Mouse (Mus musculus): ENCODE measurements around the gene Dclk3. TPM values are rescaled to one million over a fixed set of nuclear protein-coding genes. Genes with fewer than 3 reads are reported as not detected.
A peak's percentile ranks its signal among the peaks of the same experiment; 100 is the strongest.

Dclk3 gene
- polyA plus RNA-seq (2012; rRNA removed), result 0.09 and 0.25 TPM in 2 replicates

DNA sequence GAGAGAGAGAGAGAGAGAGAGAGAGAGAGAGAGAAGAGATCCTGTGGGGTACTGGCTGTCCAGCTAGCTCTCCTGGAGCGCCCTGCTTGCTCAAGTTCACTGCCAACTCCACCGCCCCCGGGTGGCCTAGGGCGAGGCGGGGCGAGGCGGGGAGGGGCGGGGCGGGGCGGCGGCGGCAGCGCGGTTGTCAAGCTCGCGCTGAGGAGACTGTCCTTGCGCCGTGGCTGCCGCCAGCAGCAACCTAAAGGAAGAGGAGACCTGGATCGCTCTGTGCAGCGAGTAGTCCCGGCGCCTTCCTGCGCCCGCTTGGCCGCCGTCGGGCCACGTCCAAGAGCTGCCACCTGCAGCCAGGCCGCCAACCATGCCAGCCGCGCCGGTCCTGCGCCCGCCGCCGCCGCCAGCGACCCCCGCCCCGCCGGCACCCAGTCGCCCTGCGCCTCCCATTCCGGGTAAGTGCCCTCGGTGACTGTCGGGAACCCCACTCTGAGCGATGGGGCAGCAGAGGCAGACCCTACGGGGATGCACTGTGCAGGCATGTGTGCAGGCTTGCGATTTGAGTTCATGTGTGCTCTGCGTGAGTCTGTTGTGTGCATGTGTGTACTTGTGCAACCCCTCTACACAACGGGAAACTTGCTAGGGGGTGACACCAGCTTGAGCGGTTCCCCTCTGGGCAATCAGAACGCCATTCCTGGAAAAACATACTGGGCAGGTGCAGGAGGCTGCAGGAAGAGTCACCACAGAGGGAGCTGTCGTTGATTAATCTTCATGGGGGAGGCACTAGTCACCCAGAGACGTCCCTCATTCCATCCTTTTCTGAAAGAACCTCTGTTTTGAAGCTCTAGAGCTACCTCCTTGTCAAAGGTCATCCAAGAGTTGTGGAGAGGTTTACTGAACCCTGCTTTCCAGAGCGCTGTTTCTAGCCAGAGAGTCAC lies at the start of gene Dclk3:
Dclk3 (plus strand) TSS at position 178 of the 932 bp plus-strand sequence.
- TF ChIP-seq POLR2A (IDR thresholded peaks at IDR 0.05; ENCODE audit: control insufficient read depth, low read depth, low read length) (no peak), CTCF (IDR thresholded peaks at IDR 0.05; ENCODE audit: control insufficient read depth, insufficient read depth, insufficient replicate concordance, low read depth, low read length) (no peak)
- H3K27me3 ChIP-seq (ENCODE audit: control insufficient read depth, insufficient read depth, low read length), result no peaks in the 10 kb centered on the region

DNA sequence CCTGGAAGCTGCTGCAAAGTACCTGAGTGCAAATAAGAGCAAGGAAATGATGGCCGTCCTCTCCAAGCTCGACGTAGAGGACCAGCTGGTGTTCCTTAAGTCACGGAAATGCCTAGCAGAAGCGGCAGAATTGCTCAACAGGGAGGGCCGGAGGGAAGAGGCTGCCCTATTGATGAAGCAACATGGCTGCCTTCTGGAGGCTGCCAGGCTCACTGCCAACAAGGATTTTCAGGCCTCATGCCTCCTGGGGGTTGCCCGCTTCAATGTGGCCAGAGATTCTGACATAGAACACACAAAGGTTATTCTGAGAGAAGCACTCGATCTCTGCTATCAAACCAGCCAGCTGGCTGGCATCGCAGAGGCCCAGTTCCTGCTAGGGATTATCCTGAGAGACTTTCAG lies 48.9 kb upstream of the Dclk3 start:
- Histone ChIP-seq H3K27ac (ENCODE audit: control insufficient read depth, insufficient read depth, low read depth, low read length) (no peak overlapping the region), H3K4me3 (ENCODE audit: control insufficient read depth, low read depth, low read length) (no peak overlapping the region), H3K27me3 (ENCODE audit: control insufficient read depth, insufficient read depth, low read length) (no peaks in the 10 kb centered on the region), H3K4me1 (ENCODE audit: control insufficient read depth, insufficient read depth, low read length) (no peaks in the 10 kb centered on the region), H3K36me3 (ENCODE audit: control insufficient read depth, insufficient read depth, low read length) (no peaks in the 10 kb centered on the region)
- no peak for TF ChIP-seq POLR2A (IDR thresholded peaks at IDR 0.05; ENCODE audit: control insufficient read depth, low read depth, low read length)
- TF ChIP-seq CTCF (IDR thresholded peaks at IDR 0.05; ENCODE audit: control insufficient read depth, insufficient read depth, insufficient replicate concordance, low read depth, low read length), result no peak

More for the DNA sequence above, at the start of gene Dclk3:
- Histone ChIP-seq H3K4me3 (ENCODE audit: control insufficient read depth, low read depth, low read length) (peak within 1 kb of the TSS; percentile 83), H3K27ac (ENCODE audit: control insufficient read depth, insufficient read depth, low read depth, low read length) (no peak within 1 kb of the TSS), H3K4me1 (ENCODE audit: control insufficient read depth, insufficient read depth, low read length) (peaks cover 5% of the 10 kb centered on the region), H3K36me3 (ENCODE audit: control insufficient read depth, insufficient read depth, low read length) (no peaks in the 10 kb centered on the region)

DNA sequence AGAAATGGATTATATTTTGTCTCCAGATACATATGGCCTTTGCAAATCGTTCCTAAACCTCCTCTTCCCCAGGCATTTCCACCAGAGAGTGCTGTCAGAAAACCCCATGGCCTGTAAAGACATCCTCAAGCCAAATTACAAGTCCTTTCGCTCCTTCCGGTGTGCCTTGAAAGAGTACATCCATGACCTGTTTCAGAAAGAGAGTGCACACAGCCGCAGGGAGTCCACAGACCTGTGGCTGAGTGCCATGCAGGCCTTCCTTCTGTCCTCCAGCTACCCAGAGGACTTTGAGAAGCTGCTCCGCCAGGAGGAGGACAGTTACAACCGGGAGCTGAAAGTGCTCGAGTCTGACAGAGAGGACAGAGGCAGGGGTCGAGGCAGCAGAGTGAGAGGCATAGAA lies 47.8 kb upstream of the Dclk3 start:
- no peak for TF ChIP-seq POLR2A (IDR thresholded peaks at IDR 0.05; ENCODE audit: control insufficient read depth, low read depth, low read length)
- TF ChIP-seq CTCF (IDR thresholded peaks at IDR 0.05; ENCODE audit: control insufficient read depth, insufficient read depth, insufficient replicate concordance, low read depth, low read length), result no peak
- Histone ChIP-seq H3K4me3 (ENCODE audit: control insufficient read depth, low read depth, low read length) (no peak overlapping the region), H3K36me3 (ENCODE audit: control insufficient read depth, insufficient read depth, low read length) (no peaks in the 10 kb centered on the region)

DNA sequence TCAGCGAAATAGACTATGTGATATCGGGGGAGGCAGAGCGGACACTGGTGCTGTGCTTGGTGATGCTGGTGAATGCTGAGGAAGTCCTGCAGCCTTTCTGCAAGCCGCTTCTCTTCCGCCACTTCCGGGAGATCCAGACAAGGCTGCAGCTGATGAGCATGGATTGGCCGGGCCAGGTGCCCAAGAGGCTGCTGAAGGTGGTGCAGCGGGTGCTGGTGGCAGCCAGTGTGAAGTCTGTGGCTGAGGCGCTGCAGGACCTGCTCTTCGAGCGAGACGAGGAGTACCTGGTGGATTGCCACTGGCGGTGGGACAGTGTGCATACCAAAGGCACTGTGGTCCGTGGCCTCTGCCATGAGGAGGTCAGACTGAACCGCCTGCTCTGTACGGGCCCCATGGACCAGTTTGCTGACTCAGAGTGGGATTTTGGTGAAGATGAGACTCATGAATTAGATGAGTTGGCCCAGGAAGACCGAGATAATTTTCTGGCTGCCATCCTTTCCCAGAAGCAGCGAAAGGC lies 46.9 kb upstream of the Dclk3 start:
- no peak overlapping the region for H3K4me3 ChIP-seq (ENCODE audit: control insufficient read depth, low read depth, low read length)
- H3K27me3 ChIP-seq (ENCODE audit: control insufficient read depth, insufficient read depth, low read length), result no peaks in the 10 kb centered on the region
- no peak for TF ChIP-seq CTCF (IDR thresholded peaks at IDR 0.05; ENCODE audit: control insufficient read depth, insufficient read depth, insufficient replicate concordance, low read depth, low read length)
- no peak for TF ChIP-seq POLR2A (IDR thresholded peaks at IDR 0.05; ENCODE audit: control insufficient read depth, low read depth, low read length)

More for the DNA sequence above, 47.8 kb upstream of the Dclk3 start:
- H3K27me3 ChIP-seq (ENCODE audit: control insufficient read depth, insufficient read depth, low read length), result no peaks in the 10 kb centered on the region
- no peak overlapping the region for H3K27ac ChIP-seq (ENCODE audit: control insufficient read depth, insufficient read depth, low read depth, low read length)
- H3K4me1 ChIP-seq (ENCODE audit: control insufficient read depth, insufficient read depth, low read length), result no peaks in the 10 kb centered on the region

DNA sequence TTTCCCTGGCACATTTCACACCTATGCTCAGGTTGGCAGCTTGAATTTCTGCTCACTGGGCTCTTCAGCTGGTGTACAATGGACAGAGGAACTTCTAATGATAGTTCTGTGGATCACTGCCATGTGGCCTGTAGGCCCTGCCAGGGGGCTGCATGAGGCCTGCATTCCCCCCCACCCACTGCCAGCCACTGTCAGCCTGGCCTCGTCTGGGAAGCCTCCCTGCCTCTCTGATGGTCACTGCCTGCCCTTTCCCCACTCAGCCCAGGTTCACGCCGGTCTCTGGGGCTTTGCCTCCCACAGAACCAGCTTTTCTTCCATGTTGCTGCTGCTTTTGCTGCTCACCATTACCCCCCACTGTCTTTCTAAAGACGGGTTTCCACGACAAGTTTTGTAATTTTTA lies 43.6 kb upstream of the Dclk3 start:
- Histone ChIP-seq H3K36me3 (ENCODE audit: control insufficient read depth, insufficient read depth, low read length) (no peaks in the 10 kb centered on the region), H3K4me1 (ENCODE audit: control insufficient read depth, insufficient read depth, low read length) (no peaks in the 10 kb centered on the region), H3K4me3 (ENCODE audit: control insufficient read depth, low read depth, low read length) (no peak overlapping the region), H3K27me3 (ENCODE audit: control insufficient read depth, insufficient read depth, low read length) (no peaks in the 10 kb centered on the region), H3K27ac (ENCODE audit: control insufficient read depth, insufficient read depth, low read depth, low read length) (no peak overlapping the region)
- TF ChIP-seq CTCF (IDR thresholded peaks at IDR 0.05; ENCODE audit: control insufficient read depth, insufficient read depth, insufficient replicate concordance, low read depth, low read length) (no peak), POLR2A (IDR thresholded peaks at IDR 0.05; ENCODE audit: control insufficient read depth, low read depth, low read length) (no peak)

More for the DNA sequence above, 46.9 kb upstream of the Dclk3 start:
- no peaks in the 10 kb centered on the region for H3K4me1 ChIP-seq (ENCODE audit: control insufficient read depth, insufficient read depth, low read length)
- H3K36me3 ChIP-seq (ENCODE audit: control insufficient read depth, insufficient read depth, low read length), result no peaks in the 10 kb centered on the region
- no peak overlapping the region for H3K27ac ChIP-seq (ENCODE audit: control insufficient read depth, insufficient read depth, low read depth, low read length)

DNA sequence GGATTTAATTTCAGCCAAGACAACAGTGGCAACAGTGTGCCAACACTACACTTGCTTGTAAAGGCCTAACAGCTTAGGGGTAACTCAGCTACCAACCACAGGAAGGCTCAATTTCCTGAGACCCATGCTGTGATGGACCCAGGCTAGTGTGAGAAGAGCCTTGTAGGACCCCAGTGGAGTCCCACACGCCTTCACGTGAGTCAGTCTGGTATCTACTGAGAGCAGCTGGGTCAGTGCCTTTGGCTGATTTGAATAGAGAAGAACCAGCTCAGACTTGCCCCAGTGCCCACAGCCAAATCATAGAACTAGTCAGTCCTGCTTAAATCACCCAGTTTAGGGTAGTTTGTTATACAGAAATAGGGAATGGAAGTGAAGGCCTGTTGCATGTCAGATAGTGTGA lies 40.8 kb upstream of the Dclk3 start:
- no peaks in the 10 kb centered on the region for H3K36me3 ChIP-seq (ENCODE audit: control insufficient read depth, insufficient read depth, low read length)
- H3K27me3 ChIP-seq (ENCODE audit: control insufficient read depth, insufficient read depth, low read length), result no peaks in the 10 kb centered on the region
- H3K4me1 ChIP-seq (ENCODE audit: control insufficient read depth, insufficient read depth, low read length), result no peaks in the 10 kb centered on the region
- no peak overlapping the region for H3K4me3 ChIP-seq (ENCODE audit: control insufficient read depth, low read depth, low read length)
- H3K27ac ChIP-seq (ENCODE audit: control insufficient read depth, insufficient read depth, low read depth, low read length), result no peak overlapping the region
- TF ChIP-seq CTCF (IDR thresholded peaks at IDR 0.05; ENCODE audit: control insufficient read depth, insufficient read depth, insufficient replicate concordance, low read depth, low read length) (no peak), POLR2A (IDR thresholded peaks at IDR 0.05; ENCODE audit: control insufficient read depth, low read depth, low read length) (no peak)

DNA sequence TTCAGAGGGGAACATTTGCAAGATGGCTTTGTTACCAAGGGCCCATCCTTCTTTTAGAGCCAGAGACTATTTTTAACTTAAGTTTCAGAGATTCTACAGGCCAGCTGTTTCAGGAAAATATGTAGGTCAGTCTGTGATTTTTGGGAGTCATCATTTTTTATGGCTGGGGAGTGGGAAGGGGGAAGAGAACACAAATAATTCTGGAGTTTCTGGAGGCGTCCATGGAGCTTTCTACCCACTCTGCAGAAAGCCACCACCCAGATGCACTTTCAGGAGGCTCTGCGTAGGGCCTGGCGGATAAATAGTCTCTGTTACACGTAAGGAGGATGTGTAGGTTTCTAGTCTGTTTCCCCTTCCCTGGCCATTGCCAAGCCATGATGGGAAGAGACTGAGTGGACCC lies 38.8 kb upstream of the Dclk3 start:
- no peak for TF ChIP-seq POLR2A (IDR thresholded peaks at IDR 0.05; ENCODE audit: control insufficient read depth, low read depth, low read length)
- no peak for TF ChIP-seq CTCF (IDR thresholded peaks at IDR 0.05; ENCODE audit: control insufficient read depth, insufficient read depth, insufficient replicate concordance, low read depth, low read length)
- no peaks in the 10 kb centered on the region for H3K27me3 ChIP-seq (ENCODE audit: control insufficient read depth, insufficient read depth, low read length)
- H3K4me1 ChIP-seq (ENCODE audit: control insufficient read depth, insufficient read depth, low read length), result no peaks in the 10 kb centered on the region
- no peaks in the 10 kb centered on the region for H3K36me3 ChIP-seq (ENCODE audit: control insufficient read depth, insufficient read depth, low read length)
- no peak overlapping the region for H3K27ac ChIP-seq (ENCODE audit: control insufficient read depth, insufficient read depth, low read depth, low read length)
- no peak overlapping the region for H3K4me3 ChIP-seq (ENCODE audit: control insufficient read depth, low read depth, low read length)
